Mouse (Mus musculus) liver, postnatal 0 days (tissue): ENCODE results near the gene Rab11fip5.

Experiments
- CTCF ChIP-seq: sonication (generic); IDR thresholded peaks from 2 replicates; pipeline ENCODE4 v1.5.1; 2016; ENCODE audit warnings: antibody characterized with exemption, low read depth
- EP300 ChIP-seq: IDR thresholded peaks from 2 replicates; pipeline ENCODE4 v1.6.1; 2016; ENCODE audit warnings: antibody characterized with exemption, low read depth, mild to moderate bottlenecking

DNA sequence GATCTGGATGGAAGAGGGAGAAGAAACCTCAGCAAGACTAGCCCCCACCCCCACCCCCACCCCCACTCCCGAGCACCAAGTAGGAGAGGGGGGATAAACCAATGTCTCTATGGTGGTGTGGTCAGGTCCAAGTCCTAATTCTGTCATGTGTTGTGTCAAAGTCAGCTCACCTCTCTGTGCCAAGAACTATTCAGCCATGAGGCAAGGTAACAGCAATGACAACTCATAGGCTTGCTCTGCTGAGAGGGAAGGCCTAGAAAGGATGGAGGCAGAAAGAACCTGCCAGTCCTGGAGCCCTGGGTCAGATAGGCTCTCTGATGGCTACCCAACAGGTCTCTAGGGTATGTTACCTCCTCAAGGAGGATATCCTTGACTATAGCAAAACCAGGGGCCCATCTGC lies 6.3 kb downstream of the Rab11fip5 start:
- TF ChIP-seq CTCF (no peak), EP300 (no peak)
